Mouse (Mus musculus) MEL (cell line): ENCODE data around the gene Cdcp1. TPM values are rescaled to one million over a fixed set of nuclear protein-coding genes. Genes with fewer than 3 reads are reported as not detected.

Experiments used
- DNase-seq: peaks from one replicate; pipeline ENCODE4 v3.0.0; 2011; ENCODE audit warnings: low read depth, low spot score
- H3K27ac ChIP-seq: 2 replicates; pipeline ENCODE4 v1.5.1; 2012; ENCODE audit warnings: low read depth, mild to moderate bottlenecking, control low read depth, low read length, moderate library complexity; ENCODE audit not compliant: control insufficient read depth
- H3K27me3 ChIP-seq, 2 experiments: fragments of 150-350 bp in 1 of 2; sonication (generic) in 1 of 2; 2 replicates each; pipeline ENCODE4 v1.6.1; 2012; ENCODE audit warnings: low read length in 2 of 2, mild to moderate bottlenecking in 2 of 2, improper control_type of control experiment in 1 of 2, moderate library complexity in 1 of 2; ENCODE audit not compliant: insufficient read depth in 2 of 2, control insufficient read depth in 1 of 2
- H3K36me3 ChIP-seq, 2 experiments: 2 replicates each; pipeline ENCODE4 v1.6.1; 2012 to 2014; ENCODE audit warnings: low read length in 2 of 2, improper control_type of control experiment in 1 of 2, inconsistent platforms in 1 of 2, mild to moderate bottlenecking in 1 of 2; ENCODE audit not compliant: insufficient read depth in 2 of 2, control insufficient read depth in 1 of 2
- H3K4me1 ChIP-seq, 2 experiments: fragments of 150-350 bp in 1 of 2; sonication (generic) in 1 of 2; 2 replicates each; pipeline ENCODE4 v1.6.1; 2012; ENCODE audit warnings: low read length in 2 of 2, improper control_type of control experiment in 1 of 2, mild to moderate bottlenecking in 1 of 2; ENCODE audit not compliant: insufficient read depth in 2 of 2, control insufficient read depth in 1 of 2
- H3K4me3 ChIP-seq, 2 experiments: fragments of 150-350 bp in 1 of 2; sonication (generic) in 1 of 2; 2 replicates each; pipeline ENCODE4 v1.5.1; 2012; ENCODE audit warnings: low read depth in 2 of 2, low read length in 2 of 2, mild to moderate bottlenecking in 2 of 2, moderate library complexity in 2 of 2, control low read depth in 1 of 2, improper control_type of control experiment in 1 of 2; ENCODE audit not compliant: control insufficient read depth in 1 of 2, insufficient read depth in 1 of 2
- H3K79me2 ChIP-seq: 2 replicates; pipeline ENCODE4 v1.6.1; 2012; ENCODE audit warnings: mild to moderate bottlenecking, low read length, moderate library complexity; ENCODE audit not compliant: control insufficient read depth, poor library complexity, insufficient read depth
- H3K9ac ChIP-seq: 2 replicates; pipeline ENCODE4 v1.6.1; 2012; ENCODE audit warnings: low read depth, mild to moderate bottlenecking, control low read depth, low read length, moderate library complexity; ENCODE audit not compliant: control insufficient read depth, poor library complexity, severe bottlenecking
- H3K9me3 ChIP-seq: fragments of 150-350 bp; sonication (generic); replicated peaks from 2 replicates; pipeline ENCODE4 v1.6.1; 2012; ENCODE audit warnings: mild to moderate bottlenecking, low read length, improper control_type of control experiment, moderate library complexity; ENCODE audit not compliant: insufficient read depth
- GATA1 ChIP-seq: IDR thresholded peaks from 2 replicates; pipeline ENCODE4 v1.6.1; 2011; ENCODE audit warnings: low read depth, low read length, improper control_type of control experiment
- HCFC1 ChIP-seq: IDR thresholded peaks from 2 replicates; pipeline ENCODE4 v1.6.1; 2012; ENCODE audit warnings: low read depth, mild to moderate bottlenecking, inconsistent platforms, low read length, improper control_type of control experiment, moderate library complexity
- KAT2A ChIP-seq: conservative IDR thresholded peaks from 2 replicates; pipeline ENCODE4 v1.6.1; 2012; ENCODE audit warnings: low read depth, low read length, improper control_type of control experiment, inconsistent platforms
- MAX ChIP-seq: IDR thresholded peaks from 2 replicates; pipeline ENCODE4 v1.6.1; 2011; ENCODE audit warnings: low read length, improper control_type of control experiment
- MAZ ChIP-seq: IDR thresholded peaks from 2 replicates; pipeline ENCODE4 v1.6.1; 2012; ENCODE audit warnings: low read depth, mild to moderate bottlenecking, inconsistent platforms, low read length, improper control_type of control experiment
- RAD21 ChIP-seq: IDR thresholded peaks from 2 replicates; pipeline ENCODE4 v1.6.1; 2011; ENCODE audit warnings: mild to moderate bottlenecking, low read depth, low read length, improper control_type of control experiment
- RCOR1 ChIP-seq: IDR thresholded peaks from 2 replicates; pipeline ENCODE4 v1.6.1; 2012; ENCODE audit warnings: low read depth, mild to moderate bottlenecking, inconsistent platforms, low read length, improper control_type of control experiment
- SMC3 ChIP-seq: IDR thresholded peaks from 2 replicates; pipeline ENCODE4 v1.6.1; 2011; ENCODE audit warnings: low read depth, low read length, improper control_type of control experiment
- USF1 ChIP-seq: IDR thresholded peaks from 2 replicates; pipeline ENCODE4 v1.6.1; 2014; ENCODE audit warnings: low read depth, mild to moderate bottlenecking, inconsistent platforms, low read length, improper control_type of control experiment, moderate library complexity
- USF2 ChIP-seq, 2 experiments: IDR thresholded peaks; 2 replicates each; pipeline ENCODE4 v1.6.1; 2011 to 2012; ENCODE audit warnings: improper control_type of control experiment in 2 of 2, low read length in 2 of 2, borderline replicate concordance in 1 of 2, inconsistent platforms in 1 of 2, low read depth in 1 of 2, mild to moderate bottlenecking in 1 of 2; ENCODE audit not compliant: insufficient read depth in 1 of 2
- ZC3H11A ChIP-seq: IDR thresholded peaks from 2 replicates; pipeline ENCODE4 v1.6.1; 2012; ENCODE audit warnings: low read depth, mild to moderate bottlenecking, inconsistent platforms, low read length, improper control_type of control experiment
- ZKSCAN1 ChIP-seq: IDR thresholded peaks from 2 replicates; pipeline ENCODE4 v1.6.1; 2012; ENCODE audit warnings: low read depth, mild to moderate bottlenecking, inconsistent platforms, low read length, improper control_type of control experiment, moderate library complexity
- ZMIZ1 ChIP-seq: IDR thresholded peaks from 2 replicates; pipeline ENCODE4 v1.6.1; 2012; ENCODE audit warnings: low read depth, mild to moderate bottlenecking, inconsistent platforms, low read length, improper control_type of control experiment, moderate library complexity
- ZNF384 ChIP-seq: IDR thresholded peaks from 2 replicates; pipeline ENCODE4 v1.6.1; 2012; ENCODE audit warnings: low read depth, mild to moderate bottlenecking, inconsistent platforms, low read length, improper control_type of control experiment
- polyA plus RNA-seq, 2 experiments: library from polyadenylated mRNA; stranded (reverse) in 1 of 2; unstranded in 1 of 2; fragments of >175 nt in 1 of 2; fragments of >200 nt in 1 of 2; gene quantifications; 2 replicates each; pipeline versions ENCODE4 v1.2.1 to v1.2.4; 2012; ENCODE audit warnings: low replicate concordance in 2 of 2, low read depth in 1 of 2; ENCODE audit not compliant: insufficient read length in 2 of 2, insufficient read depth in 1 of 2, missing spikeins in 1 of 2
- total RNA-seq: library from RNA; depleted of rRNA; stranded (reverse); fragments of 300-350 nt; gene quantifications from 2 replicates; pipeline ENCODE4 v1.2.3, GENCODE M21; 2012; rRNA removed

Gene Cdcp1
- total and polyA plus RNA-seq, 3 experiments, result not detected

- peak; percentile 13 for DNase-seq
- Histone ChIP-seq H3K4me1 (peaks cover 6 to 8% of the 10 kb centered on the region in 2 experiments), H3K9me3 (no peaks in the 10 kb centered on the region), H3K27ac (no peak overlapping the region), H3K36me3 (peaks cover 12 to 15% of the 10 kb centered on the region in 2 experiments), H3K27me3 (no peaks in the 10 kb centered on the region), H3K79me2 (no peaks in the 10 kb centered on the region), H3K4me3 (no peak overlapping the region), H3K9ac (no peak overlapping the region)
- TF ChIP-seq HCFC1 (no peak), RCOR1 (no peak), KAT2A (no peak), SMC3 (no peak), MAZ (no peak), USF1 (no peak), ZC3H11A (no peak), ZMIZ1 (no peak), ZNF384 (no peak), GATA1 (no peak), USF2 (IDR thresholded peaks at IDR 0.05; ENCODE audit: borderline replicate concordance in 1 of 2, insufficient read depth in 1 of 2, low read depth in 1 of 2, low read length in 2 of 2) (no peak), ZKSCAN1 (no peak), RAD21 (no peak), MAX (no peak)
Measured at GRCm38 (mm10) chr9:123123017-123123416, 92.8 kb downstream of the Cdcp1 start.

Other genes starting within 250 kb of the Cdcp1 start
- 11.5 and 14.6 TPM in 2 replicates for gene Tmem42, start 194.7 kb downstream of the Cdcp1 start, total RNA-seq
- gene Tmem42, start 194.7 kb downstream of the Cdcp1 start, polyA plus RNA-seq, result 10 to 100 TPM in 1 of 2 experiments, not detected in 1; 15.0 TPM
- gene Tgm4, start 181.3 kb downstream of the Cdcp1 start, total RNA-seq, result 0.65 and 0.96 TPM in 2 replicates
- gene Tgm4, start 181.3 kb downstream of the Cdcp1 start, polyA plus RNA-seq, result under 1 TPM in 1 of 2 experiments, not detected in 1; 0.42 TPM
- 51.7 and 51.8 TPM in 2 replicates for gene Zdhhc3, start 102.8 kb downstream of the Cdcp1 start, total RNA-seq
- gene Zdhhc3, start 102.8 kb downstream of the Cdcp1 start, polyA plus RNA-seq, result 10 to 100 TPM; 92.0 to 98.1 TPM
- gene Exosc7, start 102.8 kb downstream of the Cdcp1 start, total RNA-seq, result 181 and 196 TPM in 2 replicates
- 100 to 1,000 TPM in 1 of 2 experiments, not detected in 1; 162 TPM for gene Exosc7, start 102.8 kb downstream of the Cdcp1 start, polyA plus RNA-seq
- not detected in 2 replicates for gene Clec3b, start 65.1 kb downstream of the Cdcp1 start, total RNA-seq
- under 1 TPM in 1 of 2 experiments, not detected in 1; 0.24 TPM for gene Clec3b, start 65.1 kb downstream of the Cdcp1 start, polyA plus RNA-seq
- gene Tmem158, start 44.7 kb upstream of the Cdcp1 start, total RNA-seq, result 5.0 and 5.1 TPM in 2 replicates
- 10 to 100 TPM in 1 of 2 experiments, not detected in 1; 10.1 TPM for gene Tmem158, start 44.7 kb upstream of the Cdcp1 start, polyA plus RNA-seq
- 10,095 and 12,669 TPM in 2 replicates for gene Lars2, start 150.9 kb upstream of the Cdcp1 start, total RNA-seq
- gene Lars2, start 150.9 kb upstream of the Cdcp1 start, polyA plus RNA-seq, result 100 to 1,000 TPM; 634 to 684 TPM